Mouse (Mus musculus) ES-Bruce4 (cell line): ENCODE data around the gene Mrc2.

ENCODE experiments used
- CTCF ChIP-seq: IDR thresholded peaks from one replicate; pipeline ENCODE4 v1.8.1; 2011; ENCODE audit warnings: low read depth, low read length
- EP300 ChIP-seq: IDR thresholded peaks from 2 replicates; pipeline ENCODE4 v1.6.1; 2011; ENCODE audit warnings: low read depth, low read length; ENCODE audit not compliant: insufficient read depth
- POLR2A ChIP-seq: IDR thresholded peaks from one replicate; pipeline ENCODE4 v1.8.1; 2011; ENCODE audit warnings: low read length; ENCODE audit not compliant: insufficient read depth

DNA sequence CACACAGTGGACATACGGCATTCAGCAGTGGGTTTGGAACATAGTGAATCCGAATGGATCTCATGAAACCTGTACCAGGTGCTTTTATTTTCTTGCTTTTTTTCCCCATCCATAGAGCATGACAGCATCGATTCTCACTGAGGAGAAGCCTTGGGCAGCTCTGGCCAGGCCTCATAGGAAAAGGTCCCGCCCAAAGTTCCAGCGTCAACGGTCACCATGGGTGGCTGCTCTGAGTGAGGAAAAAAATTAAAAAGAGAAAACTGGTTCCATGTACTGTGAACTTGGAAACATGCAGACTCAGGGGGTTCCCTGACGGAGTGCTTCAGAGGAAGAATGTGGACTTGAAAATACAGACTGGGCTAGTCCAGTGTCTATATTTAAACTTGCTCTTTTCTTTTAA lies 11.2 kb upstream of the Mrc2 start:
- TF ChIP-seq POLR2A (no peak), CTCF (no peak), EP300 (no peak)
